21 mouse cellular contexts compared by ENCODE assay signal in the genomic region with DNA sequence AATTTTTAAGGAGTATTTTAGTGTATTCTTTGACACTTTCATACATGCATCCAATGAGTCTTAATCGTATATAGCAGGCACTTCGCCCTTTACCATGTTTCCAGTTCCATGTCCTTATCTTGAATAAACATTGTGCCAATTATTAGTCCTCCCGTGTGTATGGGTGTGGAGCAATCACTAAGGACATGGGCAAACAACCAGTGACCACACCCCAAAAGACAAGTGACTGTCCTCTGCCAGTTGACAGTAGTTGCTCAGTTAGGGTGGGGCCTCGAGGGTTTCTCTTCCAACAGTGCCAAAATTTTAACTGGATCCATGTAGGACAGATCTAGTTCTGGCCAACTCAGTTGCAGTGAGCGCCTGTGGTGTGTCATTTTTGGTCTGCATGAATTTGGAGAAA.
DNase-seq lines count a peak whose midpoint lies in the region; ATAC-seq and TF ChIP-seq lines count a peak whose summit lies in the region.
"Had no signal": no experiment of that assay in that cellular context is flagged by ENCODE, and none has a peak within 500 bp of the region (broad histone marks: within the 10 kb centered on the region; RNA-seq: fewer than 3 reads in every experiment).

No protein-coding gene starts in this region.

- no peak for TF ChIP-seq EP300 in stomach, postnatal 0 days (optimal IDR thresholded peaks at IDR 0.05)

- no peak overlapping the region for H3K9ac ChIP-seq in liver, adult 2 months (ENCODE audit: low read depth, low read length)
- no peak overlapping the region for H3K9ac ChIP-seq in liver, embryonic 11.5 days (ENCODE audit: low read depth, low read length)
- no peak overlapping the region for H3K9ac ChIP-seq in intestine, embryonic 16.5 days (ENCODE audit: low read depth, low read length)
- H3K9ac ChIP-seq in stomach, postnatal 0 days (ENCODE audit: low read length): no peak overlapping the region
- H3K9ac ChIP-seq: embryonic facial prominence, embryonic 12.5 days; forebrain, embryonic 13.5 days; forebrain, embryonic 15.5 days had no signal

- no peaks in the 10 kb centered on the region for H3K79me2 ChIP-seq in liver, adult 2 months (ENCODE audit: control insufficient read depth, insufficient read depth, low read length)

- DNase-seq in liver, adult 2 months (ENCODE audit: extremely low read depth, low read depth, low spot score): peak; percentile 60
- no peak for DNase-seq in liver, embryonic 11.5 days (ENCODE audit: low spot score)
- peak; percentile 28 for DNase-seq in large intestine, adult 2 months (ENCODE audit: low read depth, low spot score)
- DNase-seq in stomach, postnatal 0 days (ENCODE audit: low spot score): no peak
- DNase-seq in spleen, postnatal 10 days (ENCODE audit: low spot score in 2 of 2): no peak
- DNase-seq in heart, adult 9 months (ENCODE audit: low spot score in 2 of 2): no peak
- DNase-seq: adrenal gland, adult 2 months; adrenal gland, postnatal 10 days; adrenal gland, postnatal 25 days; cerebellum, adult 11 months; cerebellum, adult 18-20 months; cerebellum, adult 8-10 months; cerebellum, adult 9-11 months; cerebellum, postnatal 14 days; cerebellum, postnatal 36 days had no signal

- H3K4me3 ChIP-seq in liver, adult 2 months (ENCODE audit: insufficient read depth, low read depth, low read length): no peak overlapping the region
- H3K4me3 ChIP-seq in liver, embryonic 11.5 days (ENCODE audit: low read depth, low read length): no peak overlapping the region
- H3K4me3 ChIP-seq in intestine, embryonic 16.5 days (ENCODE audit: low read length): no peak overlapping the region
- no peak overlapping the region for H3K4me3 ChIP-seq in stomach, postnatal 0 days (ENCODE audit: low read depth, low read length)
- H3K4me3 ChIP-seq: embryonic facial prominence, embryonic 10.5 days; embryonic facial prominence, embryonic 12.5 days; forebrain, embryonic 13.5 days; forebrain, embryonic 15.5 days had no signal

- TF ChIP-seq CTCF in liver, adult 2 months (IDR thresholded peaks at IDR 0.05; ENCODE audit: low read depth, low read length): no peak
- TF ChIP-seq CTCF in stomach, postnatal 0 days (IDR thresholded peaks at IDR 0.05; ENCODE audit: low read depth): no peak

- 44% methylated on average over 5 of the region's 5 CpGs for WGBS in liver, adult 2 months
- WGBS in liver, embryonic 11.5 days: 63% methylated on average over 5 of the region's 5 CpGs
- whole genome bisulfite sequencing in intestine, embryonic 16.5 days: 66% methylated on average over 5 of the region's 5 CpGs
- 36% methylated on average over 5 of the region's 5 CpGs for WGBS in large intestine, adult 2 months
- WGBS in stomach, postnatal 0 days: 61% methylated on average over 5 of the region's 5 CpGs

- no peak for ATAC-seq in liver, embryonic 11.5 days (replicated peaks; ENCODE audit: low FRiP score)
- ATAC-seq in intestine, embryonic 16.5 days: peak; percentile 62; the same call in 1 of the 2 replicates
- peak; percentile 38; the same call in 1 of the 2 replicates for ATAC-seq in stomach, postnatal 0 days (ENCODE audit: low FRiP score, low TSS enrichment)
- ATAC-seq in megakaryocyte, adult 5-6 weeks (ENCODE audit: poor library complexity, severe bottlenecking): no peak
- ATAC-seq: forebrain, embryonic 13.5 days; forebrain, embryonic 15.5 days had no signal

- no peaks in the 10 kb centered on the region for H3K9me3 ChIP-seq in liver, embryonic 11.5 days (ENCODE audit: control insufficient read depth, low read length)
- H3K9me3 ChIP-seq in intestine, embryonic 16.5 days (ENCODE audit: control insufficient read depth, low read length): no peaks in the 10 kb centered on the region
- H3K9me3 ChIP-seq in stomach, postnatal 0 days (ENCODE audit: control insufficient read depth, low read length): no peaks in the 10 kb centered on the region
- H3K9me3 ChIP-seq: embryonic facial prominence, embryonic 10.5 days; embryonic facial prominence, embryonic 12.5 days; forebrain, embryonic 13.5 days; forebrain, embryonic 15.5 days had no signal

- no peaks in the 10 kb centered on the region for H3K27me3 ChIP-seq in liver, adult 2 months (ENCODE audit: control insufficient read depth, insufficient read depth, low read length)
- H3K27me3 ChIP-seq in liver, embryonic 11.5 days (replicated peaks; ENCODE audit: control insufficient read depth, insufficient read depth, low read length): no peaks in the 10 kb centered on the region
- H3K27me3 ChIP-seq in intestine, embryonic 16.5 days (replicated peaks; ENCODE audit: control insufficient read depth, insufficient read depth, low read length): no peaks in the 10 kb centered on the region
- no peaks in the 10 kb centered on the region for H3K27me3 ChIP-seq in stomach, postnatal 0 days (ENCODE audit: control insufficient read depth, insufficient read depth, low read length)
- H3K27me3 ChIP-seq: embryonic facial prominence, embryonic 12.5 days; forebrain, embryonic 13.5 days; forebrain, embryonic 15.5 days had no signal

- H3K36me3 ChIP-seq in liver, adult 2 months (ENCODE audit: control insufficient read depth, insufficient read depth, low read length): no peaks in the 10 kb centered on the region
- no peaks in the 10 kb centered on the region for H3K36me3 ChIP-seq in liver, embryonic 11.5 days (ENCODE audit: control insufficient read depth, insufficient read depth, low read length)
- no peaks in the 10 kb centered on the region for H3K36me3 ChIP-seq in intestine, embryonic 16.5 days (ENCODE audit: control insufficient read depth, insufficient read depth, low read length)
- no peaks in the 10 kb centered on the region for H3K36me3 ChIP-seq in stomach, postnatal 0 days (ENCODE audit: control insufficient read depth, insufficient read depth, low read length)
- H3K36me3 ChIP-seq: embryonic facial prominence, embryonic 10.5 days; embryonic facial prominence, embryonic 12.5 days; forebrain, embryonic 15.5 days had no signal

- no peaks in the 10 kb centered on the region for H3K4me1 ChIP-seq in liver, adult 2 months (ENCODE audit: control insufficient read depth, insufficient read depth, low read length)
- H3K4me1 ChIP-seq in liver, embryonic 11.5 days (replicated peaks; ENCODE audit: control insufficient read depth, insufficient read depth, low read length): no peaks in the 10 kb centered on the region
- H3K4me1 ChIP-seq in intestine, embryonic 16.5 days (ENCODE audit: control insufficient read depth, insufficient read depth, low read length): no peaks in the 10 kb centered on the region
- H3K4me1 ChIP-seq in stomach, postnatal 0 days (replicated peaks; ENCODE audit: control insufficient read depth, insufficient read depth): no peaks in the 10 kb centered on the region
- H3K4me1 ChIP-seq: embryonic facial prominence, embryonic 10.5 days; embryonic facial prominence, embryonic 12.5 days; forebrain, embryonic 13.5 days; forebrain, embryonic 15.5 days had no signal

- H3K27ac ChIP-seq in liver, adult 2 months (replicated peaks; ENCODE audit: insufficient read depth, low read depth, low read length): no peak overlapping the region
- no peak overlapping the region for H3K27ac ChIP-seq in liver, embryonic 11.5 days (ENCODE audit: low read depth, low read length)
- H3K27ac ChIP-seq in intestine, embryonic 16.5 days (ENCODE audit: low read length): no peak overlapping the region
- H3K27ac ChIP-seq in stomach, postnatal 0 days (replicated peaks): no peak overlapping the region
- H3K27ac ChIP-seq: embryonic facial prominence, embryonic 10.5 days; embryonic facial prominence, embryonic 12.5 days; forebrain, embryonic 13.5 days; forebrain, embryonic 15.5 days had no signal

- H3K4me2 ChIP-seq in liver, embryonic 11.5 days: no peak overlapping the region
- H3K4me2 ChIP-seq in intestine, embryonic 16.5 days (ENCODE audit: low read depth, low read length): no peak overlapping the region
- H3K4me2 ChIP-seq in stomach, postnatal 0 days (replicated peaks; ENCODE audit: low read depth): no peak overlapping the region
- H3K4me2 ChIP-seq: embryonic facial prominence, embryonic 12.5 days; forebrain, embryonic 13.5 days; forebrain, embryonic 15.5 days had no signal

- TF ChIP-seq POLR2A in liver, adult 2 months (IDR thresholded peaks at IDR 0.05; ENCODE audit: extremely low read depth, insufficient read depth, low read length): no peak

Comparison
In these comparisons a context has a peak if more than half of its experiments do, and no peak if none do; other contexts are left out.
1. DNase-seq: peak in liver, adult 2 months (single experiment) and large intestine, adult 2 months (single experiment); none in liver, embryonic 11.5 days (single experiment), stomach, postnatal 0 days (single experiment), spleen, postnatal 10 days (0 of 2) and heart, adult 9 months (0 of 2).
2. ATAC-seq: peak in intestine, embryonic 16.5 days (single experiment) and stomach, postnatal 0 days (single experiment); none in liver, embryonic 11.5 days (single experiment) and megakaryocyte, adult 5-6 weeks (single experiment).